Mouse (Mus musculus) ES-E14 (cell line): Measurements from ENCODE around the gene Galr3.

Experiments
- CHD2 ChIP-seq: IDR thresholded peaks from 2 replicates; pipeline ENCODE4 v1.6.1; 2014; ENCODE audit warnings: mild to moderate bottlenecking, low read depth, low read length, inconsistent platforms
- HCFC1 ChIP-seq: IDR thresholded peaks from 2 replicates; pipeline ENCODE4 v1.6.1; 2012; ENCODE audit warnings: low read length, inconsistent platforms, borderline replicate concordance; ENCODE audit not compliant: insufficient read depth
- MAFK ChIP-seq: IDR thresholded peaks from 2 replicates; pipeline ENCODE4 v1.6.1; 2014; ENCODE audit warnings: mild to moderate bottlenecking, low read depth, low read length, inconsistent platforms; ENCODE audit not compliant: insufficient read depth
- ZC3H11A ChIP-seq: IDR thresholded peaks from 2 replicates; pipeline ENCODE4 v1.6.1; 2012; ENCODE audit warnings: low read depth, mild to moderate bottlenecking, inconsistent platforms, low read length, borderline replicate concordance
- ZNF384 ChIP-seq: IDR thresholded peaks from 2 replicates; pipeline ENCODE4 v1.6.1; 2012; ENCODE audit warnings: low read depth, low read length, inconsistent platforms

GRCm38 (mm10) chr15:79000357-79000791 is 41.3 kb upstream of the Galr3 start:
- TF ChIP-seq CHD2 (no peak), MAFK (no peak), ZNF384 (no peak), HCFC1 (no peak), ZC3H11A (no peak)
